ENCODE assay signal across 13 mouse cellular contexts in genomic region chr1:74017399-74018172, GRCm38 (mm10).
A peak's percentile ranks its signal among the peaks of the same experiment; 100 is the strongest.
DNase-seq lines count a peak whose midpoint lies in the region; ATAC-seq lines count a peak whose summit lies in the region.
"Had no signal": no experiment of that assay in that cellular context is flagged by ENCODE, and none has a peak within 500 bp of the region (broad histone marks: within the 10 kb centered on the region; RNA-seq: fewer than 3 reads in every experiment).

No protein-coding gene starts in this region.

- no peaks in the 10 kb centered on the region for H3K9me3 ChIP-seq in heart, embryonic 15.5 days (replicated peaks)
- no peaks in the 10 kb centered on the region for H3K9me3 ChIP-seq in lung, embryonic 16.5 days (ENCODE audit: control insufficient read depth, low read length)
- H3K9me3 ChIP-seq: forebrain, embryonic 15.5 days; stomach, embryonic 15.5 days had no signal

- H3K4me1 ChIP-seq in brown adipose tissue, adult 24 weeks (ENCODE audit: control insufficient read depth, insufficient read depth, insufficient read length, low read length): peaks cover 81% of the 10 kb centered on the region
- peaks cover 82% of the 10 kb centered on the region for H3K4me1 ChIP-seq in heart, embryonic 15.5 days (replicated peaks)
- peaks cover 57% of the 10 kb centered on the region for H3K4me1 ChIP-seq in lung, embryonic 16.5 days (replicated peaks; ENCODE audit: control insufficient read depth, insufficient read depth, low read length)
- H3K4me1 ChIP-seq: forebrain, embryonic 15.5 days had no signal

- no peaks in the 10 kb centered on the region for H3K36me3 ChIP-seq in heart, embryonic 15.5 days
- no peaks in the 10 kb centered on the region for H3K36me3 ChIP-seq in lung, embryonic 16.5 days (ENCODE audit: control insufficient read depth, insufficient read depth, low read length)
- H3K36me3 ChIP-seq: forebrain, embryonic 15.5 days; stomach, embryonic 15.5 days had no signal

- DNase-seq in kidney, adult 11 months: peak; percentile 74
- no peak for DNase-seq in kidney, postnatal 4 days
- no peak for DNase-seq in left cerebral cortex, postnatal 36 days (ENCODE audit: low spot score in 2 of 2)
- DNase-seq in layer of hippocampus, adult 8-10 months (ENCODE audit: low spot score in 2 of 2): no peak
- no peak for DNase-seq in T-cell, adult 2 months (ENCODE audit: low spot score)
- DNase-seq: right cerebral cortex, adult 18-20 months had no signal

- WGBS in heart, embryonic 15.5 days: 56% methylated on average over 9 of the region's 9 CpGs
- WGBS in lung, embryonic 16.5 days: 68% methylated on average over 9 of the region's 9 CpGs

- no peak overlapping the region for H3K4me2 ChIP-seq in heart, embryonic 15.5 days
- no peak overlapping the region for H3K4me2 ChIP-seq in lung, embryonic 16.5 days (ENCODE audit: low read depth, low read length)
- H3K4me2 ChIP-seq: forebrain, embryonic 15.5 days; stomach, embryonic 15.5 days had no signal

- peak overlapping the region; percentile 13 for H3K9ac ChIP-seq in heart, embryonic 15.5 days
- peak overlapping the region; percentile 11; the same call in 1 of the 2 replicates for H3K9ac ChIP-seq in lung, embryonic 16.5 days (ENCODE audit: low read length)
- H3K9ac ChIP-seq: forebrain, embryonic 15.5 days; stomach, embryonic 15.5 days had no signal

- ATAC-seq in heart, embryonic 15.5 days (replicated peaks; ENCODE audit: insufficient number of reproducible peaks, insufficient read depth, low FRiP score, low read depth): no peak
- ATAC-seq in lung, embryonic 16.5 days (ENCODE audit: low read depth): no peak
- ATAC-seq: CD4-positive, CD25-positive, alpha-beta regulatory T cell, adult 4 months; forebrain, embryonic 15.5 days; intestine, postnatal 0 days had no signal

- no peaks in the 10 kb centered on the region for H3K27me3 ChIP-seq in heart, embryonic 15.5 days
- H3K27me3 ChIP-seq in lung, embryonic 16.5 days (ENCODE audit: control insufficient read depth, insufficient read depth, low read depth, low read length): no peaks in the 10 kb centered on the region
- H3K27me3 ChIP-seq: forebrain, embryonic 15.5 days; stomach, embryonic 15.5 days had no signal

- intact Hi-C loops in left cerebral cortex, postnatal 36 days (cut with DNase I): no loop called here

- peak overlapping the region; percentile 85 for H3K27ac ChIP-seq in brown adipose tissue, adult 24 weeks (replicated peaks; ENCODE audit: low read depth, low read length)
- H3K27ac ChIP-seq in heart, embryonic 15.5 days: peak overlapping the region; percentile 77
- H3K27ac ChIP-seq in lung, embryonic 16.5 days (ENCODE audit: low read length): peak overlapping the region; percentile 86
- H3K27ac ChIP-seq: forebrain, embryonic 15.5 days; stomach, embryonic 15.5 days had no signal

- H3K4me3 ChIP-seq in brown adipose tissue, adult 24 weeks (ENCODE audit: insufficient read depth, low read depth, low read length): no peak overlapping the region
- H3K4me3 ChIP-seq in heart, embryonic 15.5 days: no peak overlapping the region
- no peak overlapping the region for H3K4me3 ChIP-seq in lung, embryonic 16.5 days (ENCODE audit: low read length)
- H3K4me3 ChIP-seq: forebrain, embryonic 15.5 days; stomach, embryonic 15.5 days had no signal
